Mouse (Mus musculus): Measurements from ENCODE around the gene Olfr1311.
"Not testable (repeated sequence)": the region's sequence is repeated elsewhere in the genome, so short reads cannot be mapped to it uniquely, and the experiment has no call there.

Olfr1311 gene

DNA sequence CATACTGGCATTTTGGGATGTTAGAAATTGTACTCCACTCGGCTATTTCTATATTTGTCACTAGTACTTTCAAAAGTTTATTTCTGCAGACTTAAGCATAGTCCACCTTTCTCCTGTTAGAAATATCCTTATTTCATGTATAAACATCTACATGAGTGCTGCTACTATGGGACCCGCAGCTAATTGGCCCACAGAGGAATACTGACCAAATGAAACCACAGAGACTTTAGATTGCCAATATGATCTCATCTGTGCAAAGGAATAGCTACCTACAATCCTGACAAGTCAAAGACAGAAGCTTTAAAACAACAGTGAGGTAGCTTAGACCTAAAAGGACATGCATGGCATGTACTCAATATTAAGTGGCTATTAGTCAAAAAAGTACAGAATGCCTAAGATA, at the start of gene Olfr1311:
TSS of gene Olfr1311 (minus strand) at position 101 of the 400 bp plus-strand sequence.
- no peak for DNase-seq

DNA sequence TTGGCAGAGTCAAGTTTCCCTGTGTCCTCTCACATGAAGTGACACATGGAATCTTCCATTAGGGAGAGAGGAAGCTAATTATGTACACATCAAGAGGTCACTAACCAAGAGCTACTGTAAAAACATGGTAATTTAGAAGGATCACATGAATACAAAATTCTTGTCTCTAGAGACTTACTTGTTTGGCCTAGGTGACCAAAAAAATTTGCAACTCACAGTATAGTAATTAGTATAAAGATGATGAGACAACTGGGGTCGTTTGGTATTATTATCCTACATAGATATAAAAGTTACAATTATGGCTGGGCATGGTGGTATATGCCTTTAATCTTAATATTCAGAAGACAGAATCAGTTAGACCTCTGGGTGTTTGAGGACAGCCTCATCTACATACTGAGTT, 25.9 kb upstream of the Olfr1311 start, which contains the start of gene Olfr1312:
TSS of gene Olfr1312 (minus strand) at position 101 of the 400 bp plus-strand sequence.
- DNase-seq, result no peak

DNA sequence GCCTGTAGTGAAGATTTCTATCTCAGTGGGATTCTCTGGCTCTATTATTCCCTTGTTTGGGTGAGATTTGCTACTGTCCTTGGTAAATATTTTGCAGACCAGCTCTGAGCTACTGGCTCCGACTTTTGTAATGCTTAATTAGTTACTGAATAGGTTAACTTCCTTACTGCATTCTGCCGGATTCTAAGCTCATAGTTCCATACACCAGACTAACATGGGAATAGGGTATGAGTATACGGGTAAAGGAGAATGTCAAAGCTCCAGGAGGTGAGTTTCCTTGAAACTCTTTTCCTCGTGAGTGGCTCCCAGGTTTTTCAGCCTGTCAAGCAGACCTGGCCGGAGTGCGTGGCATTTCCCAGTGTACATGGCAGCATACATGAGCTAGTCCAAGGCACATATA, 2.8 kb upstream of the Olfr1311 start:
- not testable (repeated sequence) for DNase-seq

DNA sequence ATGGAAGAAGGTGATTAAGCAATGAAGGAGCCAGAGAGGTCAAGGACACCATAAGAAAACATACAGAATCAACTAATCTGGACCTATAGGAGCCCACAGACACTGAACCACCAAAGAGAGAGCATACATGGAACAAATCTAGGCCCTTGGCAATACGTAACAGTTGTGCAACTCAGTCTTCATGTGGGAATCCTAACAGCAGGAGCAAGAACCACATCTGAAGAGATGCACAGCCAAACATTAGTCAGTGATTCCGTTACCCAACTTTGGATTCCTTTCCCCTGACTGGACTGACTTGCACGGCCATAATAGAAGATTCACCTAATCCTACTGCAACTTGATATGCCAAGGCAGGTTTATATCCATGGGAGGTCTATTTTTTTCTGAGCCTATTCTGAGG, 9.3 kb downstream of the Olfr1311 start:
- no peak for DNase-seq

DNA sequence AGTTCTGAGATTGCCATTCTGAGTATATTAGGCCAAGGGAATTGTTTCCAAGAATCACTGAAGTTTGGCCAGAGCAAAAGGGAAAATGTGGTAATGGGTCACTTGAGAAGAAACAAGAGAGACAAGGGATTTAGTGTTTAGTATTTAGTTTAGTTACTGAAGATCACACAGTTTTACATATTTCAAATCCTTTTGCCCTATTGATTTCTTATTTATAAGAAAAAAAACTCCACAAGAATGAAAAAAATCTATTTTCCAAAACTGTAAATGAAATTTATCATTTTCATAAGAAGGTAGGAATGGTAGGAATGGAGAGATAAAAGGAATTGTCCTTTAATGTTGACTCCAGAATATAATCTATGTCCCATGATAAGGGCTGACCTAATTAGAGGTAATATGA, 11.6 kb downstream of the Olfr1311 start, which contains the start of gene Olfr1310:
TSS of gene Olfr1310 (minus strand) at position 101 of the 400 bp plus-strand sequence.
- DNase-seq, result no peak

DNA sequence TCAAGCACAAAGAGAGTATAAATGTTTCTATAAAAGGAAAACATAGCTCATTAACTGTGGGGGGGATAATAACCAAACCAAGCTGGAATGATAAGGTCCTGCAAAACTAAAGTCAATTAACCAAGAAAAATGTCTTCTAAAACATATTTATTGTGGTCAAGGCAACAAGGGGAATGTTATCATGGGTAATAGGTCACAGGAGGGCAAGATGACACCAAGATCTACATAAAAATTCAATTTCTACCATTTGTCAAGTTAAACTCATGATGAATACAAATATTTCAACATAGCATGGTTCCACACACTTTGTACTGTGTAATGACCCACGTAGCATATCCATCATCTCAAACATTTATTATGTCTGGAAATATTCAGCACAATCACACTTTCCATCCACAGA, 34.0 kb downstream of the Olfr1311 start, which contains the start of gene Olfr1309:
TSS of gene Olfr1309 (minus strand) at position 101 of the 400 bp plus-strand sequence.
- DNase-seq, result no peak

Data from heart, adult 11 months (tissue).